Mouse (Mus musculus): Measurements from ENCODE around the gene Ifnlr1.
"Not testable (repeated sequence)": the region's sequence is repeated elsewhere in the genome, so short reads cannot be mapped to it uniquely, and the experiment has no call there.

Gene Ifnlr1

GRCm38 (mm10) chr4:135685906-135686567 lies at the start of gene Ifnlr1:
TSS of gene Ifnlr1 (plus strand) at chr4:135686287.
- DNase-seq (ENCODE audit: inconsistent age in 2 of 2, low spot score in 1 of 2), result peak; percentile 43 to 78

- DNase-seq (ENCODE audit: inconsistent age in 2 of 2, low spot score in 1 of 2), result not testable (repeated sequence)
Observed at GRCm38 (mm10) chr4:135641302-135642079, 44.6 kb upstream of the Ifnlr1 start.

GRCm38 (mm10) chr4:135645022-135645637 lies 41.0 kb upstream of the Ifnlr1 start:
- DNase-seq (ENCODE audit: inconsistent age in 2 of 2, low spot score in 1 of 2), result no peak

GRCm38 (mm10) chr4:135652966-135653607 lies 33.0 kb upstream of the Ifnlr1 start:
- peak in 1 of 2 experiments; percentile 39 for DNase-seq (ENCODE audit: inconsistent age in 2 of 2, low spot score in 1 of 2)

- DNase-seq (ENCODE audit: inconsistent age in 2 of 2, low spot score in 1 of 2), result no peak
Observed at GRCm38 (mm10) chr4:135653956-135654355, 32.1 kb upstream of the Ifnlr1 start.

- no peak for DNase-seq (ENCODE audit: inconsistent age in 2 of 2, low spot score in 1 of 2)
Observed at GRCm38 (mm10) chr4:135655499-135655898, 30.6 kb upstream of the Ifnlr1 start.

GRCm38 (mm10) chr4:135656094-135656589 lies 29.9 kb upstream of the Ifnlr1 start:
- no peak for DNase-seq (ENCODE audit: inconsistent age in 2 of 2, low spot score in 1 of 2)

- peak; percentile 34 to 55 for DNase-seq (ENCODE audit: inconsistent age in 2 of 2, low spot score in 1 of 2)
Observed at GRCm38 (mm10) chr4:135658484-135658883, 27.6 kb upstream of the Ifnlr1 start.

- no peak for DNase-seq (ENCODE audit: inconsistent age in 2 of 2, low spot score in 1 of 2)
Observed at GRCm38 (mm10) chr4:135658899-135659298, 27.2 kb upstream of the Ifnlr1 start.

- DNase-seq (ENCODE audit: inconsistent age in 2 of 2, low spot score in 1 of 2), result peak in 1 of 2 experiments; percentile 36
Observed at GRCm38 (mm10) chr4:135661082-135661809, 24.8 kb upstream of the Ifnlr1 start.

- DNase-seq (ENCODE audit: inconsistent age in 2 of 2, low spot score in 1 of 2), result no peak
Observed at GRCm38 (mm10) chr4:135661994-135662393, 24.1 kb upstream of the Ifnlr1 start.

GRCm38 (mm10) chr4:135664656-135665055 lies 21.4 kb upstream of the Ifnlr1 start:
- no peak for DNase-seq (ENCODE audit: inconsistent age in 2 of 2, low spot score in 1 of 2)

- DNase-seq (ENCODE audit: inconsistent age in 2 of 2, low spot score in 1 of 2), result peak; percentile 33 to 77
Observed at GRCm38 (mm10) chr4:135666192-135666975, 19.7 kb upstream of the Ifnlr1 start.

- peak; percentile 16 to 86 for DNase-seq (ENCODE audit: inconsistent age in 2 of 2, low spot score in 1 of 2)
Observed at GRCm38 (mm10) chr4:135667266-135667844, 18.7 kb upstream of the Ifnlr1 start.

GRCm38 (mm10) chr4:135673507-135673906 lies 12.6 kb upstream of the Ifnlr1 start:
- no peak for DNase-seq (ENCODE audit: inconsistent age in 2 of 2, low spot score in 1 of 2)

GRCm38 (mm10) chr4:135674993-135675392 lies 11.1 kb upstream of the Ifnlr1 start:
- DNase-seq (ENCODE audit: inconsistent age in 2 of 2, low spot score in 1 of 2), result no peak

- DNase-seq (ENCODE audit: inconsistent age in 2 of 2, low spot score in 1 of 2), result peak; percentile 21 to 42
Observed at GRCm38 (mm10) chr4:135676476-135676875, 9.6 kb upstream of the Ifnlr1 start.

- DNase-seq (ENCODE audit: inconsistent age in 2 of 2, low spot score in 1 of 2), result no peak
Observed at GRCm38 (mm10) chr4:135679316-135679715, 6.8 kb upstream of the Ifnlr1 start.

- no peak for DNase-seq (ENCODE audit: inconsistent age in 2 of 2, low spot score in 1 of 2)
Observed at GRCm38 (mm10) chr4:135681789-135682188, 4.3 kb upstream of the Ifnlr1 start.

All from adrenal gland, adult (tissue).